Mouse (Mus musculus): ENCODE measurements around the gene Scd3.
"Not testable (repeated sequence)": the region's sequence is repeated elsewhere in the genome, so short reads cannot be mapped to it uniquely, and the experiment has no call there.

Scd3 gene

GRCm38 (mm10) chr19:44237471-44238006 lies 34.5 kb downstream of the Scd3 start:
- DNase-seq (ENCODE audit: low spot score), result no peak

- no peak for DNase-seq (ENCODE audit: low spot score)
Measured at GRCm38 (mm10) chr19:44238906-44239305, 35.8 kb downstream of the Scd3 start.

GRCm38 (mm10) chr19:44245761-44246171 lies 42.7 kb downstream of the Scd3 start:
- DNase-seq (ENCODE audit: low spot score), result no peak

- DNase-seq (ENCODE audit: low spot score), result no peak
Measured at GRCm38 (mm10) chr19:44246341-44246911, 43.4 kb downstream of the Scd3 start.

GRCm38 (mm10) chr19:44247281-44248080 lies 44.4 kb downstream of the Scd3 start:
- DNase-seq (ENCODE audit: low spot score), result no peak

GRCm38 (mm10) chr19:44248081-44248853 lies 45.2 kb downstream of the Scd3 start:
- peak; percentile 89 for DNase-seq (ENCODE audit: low spot score)

- no peak for DNase-seq (ENCODE audit: low spot score)
Measured at GRCm38 (mm10) chr19:44248854-44249351, 45.8 kb downstream of the Scd3 start.

GRCm38 (mm10) chr19:44251138-44251537 lies 48.1 kb downstream of the Scd3 start:
- DNase-seq (ENCODE audit: low spot score), result not testable (repeated sequence)

- no peak for DNase-seq (ENCODE audit: low spot score)
Measured at GRCm38 (mm10) chr19:44251936-44252558, 49.0 kb downstream of the Scd3 start.

- not testable (repeated sequence) for DNase-seq (ENCODE audit: low spot score)
Measured at GRCm38 (mm10) chr19:44254106-44254505, 51.0 kb downstream of the Scd3 start.

- no peak for DNase-seq (ENCODE audit: low spot score)
Measured at GRCm38 (mm10) chr19:44257377-44257966, 54.4 kb downstream of the Scd3 start.

GRCm38 (mm10) chr19:44259484-44259883 lies 56.4 kb downstream of the Scd3 start:
- DNase-seq (ENCODE audit: low spot score), result no peak

GRCm38 (mm10) chr19:44260487-44260886 lies 57.4 kb downstream of the Scd3 start:
- DNase-seq (ENCODE audit: low spot score), result no peak

- DNase-seq (ENCODE audit: low spot score), result no peak
Measured at GRCm38 (mm10) chr19:44261774-44262173, 58.7 kb downstream of the Scd3 start.

- no peak for DNase-seq (ENCODE audit: low spot score)
Measured at GRCm38 (mm10) chr19:44263581-44263980, 60.5 kb downstream of the Scd3 start.

GRCm38 (mm10) chr19:44264226-44264625 lies 61.2 kb downstream of the Scd3 start:
- no peak for DNase-seq (ENCODE audit: low spot score)

GRCm38 (mm10) chr19:44265300-44265699 lies 62.2 kb downstream of the Scd3 start:
- no peak for DNase-seq (ENCODE audit: low spot score)

GRCm38 (mm10) chr19:44265911-44266337 lies 62.9 kb downstream of the Scd3 start:
- DNase-seq (ENCODE audit: low spot score), result no peak

GRCm38 (mm10) chr19:44266458-44266823 lies 63.4 kb downstream of the Scd3 start:
- no peak for DNase-seq (ENCODE audit: low spot score)

- peak; percentile 79 for DNase-seq (ENCODE audit: low spot score)
Measured at GRCm38 (mm10) chr19:44266824-44267498, 63.9 kb downstream of the Scd3 start.

- DNase-seq (ENCODE audit: low spot score), result no peak
Measured at GRCm38 (mm10) chr19:44267499-44268002, 64.5 kb downstream of the Scd3 start.
